Mouse (Mus musculus): ENCODE data around the gene Phc2. TPM values are rescaled to one million over a fixed set of nuclear protein-coding genes. Genes with fewer than 3 reads are reported as not detected.

Gene Phc2
- polyA plus RNA-seq, 1 experiment from 2014 or later: 4.2 TPM

DNA sequence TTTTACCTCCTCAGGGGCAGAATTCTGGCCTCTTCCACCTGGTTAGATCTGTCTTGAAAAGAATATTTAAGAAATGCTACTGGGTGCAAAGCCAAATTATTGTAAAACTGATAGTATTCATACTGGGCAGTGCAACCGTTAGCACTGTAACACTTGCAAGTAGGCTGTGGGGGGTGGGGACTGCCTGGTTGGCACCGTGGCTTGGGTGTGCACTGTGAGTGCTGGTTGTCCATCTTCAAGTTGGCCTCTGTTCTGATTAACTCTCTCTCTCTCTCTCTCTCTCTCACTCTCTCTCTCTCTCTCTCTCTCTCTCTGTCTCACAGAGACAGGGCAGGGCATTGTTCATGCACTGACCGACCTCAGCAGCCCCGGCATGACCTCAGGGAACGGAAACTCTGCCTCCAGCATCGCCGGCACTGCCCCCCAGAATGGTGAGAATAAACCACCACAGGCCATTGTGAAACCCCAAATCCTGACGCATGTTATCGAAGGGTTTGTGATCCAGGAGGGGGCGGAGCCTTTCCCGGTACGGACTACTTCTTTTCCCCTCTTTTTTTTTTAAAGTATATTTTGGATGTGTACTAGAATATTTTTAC, 88.6 kb downstream of the Phc2 start:
- H3K4me3 ChIP-seq (ENCODE audit: low read depth, low read length): no peak overlapping the region
- H3K4me1 ChIP-seq (ENCODE audit: control insufficient read depth, low read depth, low read length): no peaks in the 10 kb centered on the region; the same call in 1 of the 2 replicates
- H3K36me3 ChIP-seq (ENCODE audit: control insufficient read depth, insufficient read depth): peaks cover 21% of the 10 kb centered on the region
- no peak for ATAC-seq (ENCODE audit: low read depth)
- H3K27me3 ChIP-seq (ENCODE audit: control insufficient read depth, insufficient read depth, low read depth, low read length): no peaks in the 10 kb centered on the region
- WGBS (ENCODE audit: insufficient replicate concordance): 77% methylated on average over 12 of the region's 12 CpGs
- no peak overlapping the region for H3K27ac ChIP-seq (ENCODE audit: low read length)
- no peak overlapping the region for H3K9ac ChIP-seq (ENCODE audit: low read depth, low read length)
- H3K9me3 ChIP-seq (replicated peaks; ENCODE audit: control insufficient read depth, low read length): no peaks in the 10 kb centered on the region
- no peak overlapping the region for H3K4me2 ChIP-seq (ENCODE audit: low read depth, low read length)

GRCm38 (mm10) chr4:128745160-128745559, 90.7 kb downstream of the Phc2 start:
- Histone ChIP-seq H3K9ac (ENCODE audit: low read depth, low read length) (no peak overlapping the region), H3K27ac (ENCODE audit: low read length) (no peak overlapping the region), H3K4me3 (ENCODE audit: low read depth, low read length) (no peak overlapping the region), H3K9me3 (replicated peaks; ENCODE audit: control insufficient read depth, low read length) (no peaks in the 10 kb centered on the region), H3K4me2 (ENCODE audit: low read depth, low read length) (no peak overlapping the region), H3K36me3 (ENCODE audit: control insufficient read depth, insufficient read depth) (peaks cover 31% of the 10 kb centered on the region), H3K27me3 (ENCODE audit: control insufficient read depth, insufficient read depth, low read depth, low read length) (no peaks in the 10 kb centered on the region), H3K4me1 (ENCODE audit: control insufficient read depth, low read depth, low read length) (no peaks in the 10 kb centered on the region; the same call in 1 of the 2 replicates)
- WGBS (ENCODE audit: insufficient replicate concordance): 74% methylated on average over 8 of the region's 8 CpGs
- no peak for ATAC-seq (ENCODE audit: low read depth)

DNA sequence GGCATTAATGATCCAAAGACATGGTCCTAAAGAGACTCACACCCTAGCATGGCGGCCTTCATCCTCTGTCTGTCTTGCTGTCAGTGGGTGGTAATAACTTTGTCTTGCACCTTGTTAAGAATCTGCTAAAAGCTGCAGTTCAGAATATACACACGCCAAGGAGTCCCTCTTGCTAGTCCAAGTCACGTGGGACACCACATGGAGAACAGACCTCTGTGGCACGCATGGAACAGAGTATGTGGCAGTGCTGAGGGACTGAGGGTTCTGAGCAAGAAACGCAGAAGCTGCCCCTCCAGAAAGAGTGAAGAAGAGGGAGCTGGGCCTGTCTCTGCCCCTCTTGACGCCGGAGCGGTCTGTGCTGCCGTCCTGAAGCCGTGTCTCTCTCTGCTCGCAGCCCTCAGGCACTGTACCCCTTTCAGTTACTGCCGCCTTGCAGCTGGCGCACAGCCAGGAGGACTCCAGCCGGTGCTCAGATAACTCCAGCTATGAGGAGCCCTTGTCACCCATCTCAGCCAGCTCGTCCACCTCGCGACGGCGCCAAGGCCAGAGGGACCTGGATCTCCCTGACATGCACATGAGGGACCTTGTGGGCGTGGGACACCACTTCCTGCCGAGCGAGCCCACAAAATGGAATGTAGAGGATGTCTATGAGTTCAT, 93.2 kb downstream of the Phc2 start:
- 70% methylated on average over 22 of the region's 22 CpGs for WGBS (ENCODE audit: insufficient replicate concordance)
- no peak overlapping the region for H3K9ac ChIP-seq (ENCODE audit: low read depth, low read length)
- peaks cover 46% of the 10 kb centered on the region for H3K36me3 ChIP-seq (ENCODE audit: control insufficient read depth, insufficient read depth)
- H3K4me2 ChIP-seq (ENCODE audit: low read depth, low read length): no peak overlapping the region
- no peak overlapping the region for H3K27ac ChIP-seq (ENCODE audit: low read length)
- H3K9me3 ChIP-seq (replicated peaks; ENCODE audit: control insufficient read depth, low read length): no peaks in the 10 kb centered on the region
- H3K27me3 ChIP-seq (ENCODE audit: control insufficient read depth, insufficient read depth, low read depth, low read length): no peaks in the 10 kb centered on the region
- no peak for ATAC-seq (ENCODE audit: low read depth)
- H3K4me3 ChIP-seq (ENCODE audit: low read depth, low read length): no peak overlapping the region
- no peaks in the 10 kb centered on the region; the same call in 1 of the 2 replicates for H3K4me1 ChIP-seq (ENCODE audit: control insufficient read depth, low read depth, low read length)

- H3K4me2 ChIP-seq (ENCODE audit: low read depth, low read length): no peak overlapping the region
- no peak overlapping the region for H3K27ac ChIP-seq (ENCODE audit: low read length)
- H3K27me3 ChIP-seq (ENCODE audit: control insufficient read depth, insufficient read depth, low read depth, low read length): no peaks in the 10 kb centered on the region
- WGBS (ENCODE audit: insufficient replicate concordance): 83% methylated on average over 7 of the region's 7 CpGs
- H3K9ac ChIP-seq (ENCODE audit: low read depth, low read length): no peak overlapping the region
- no peak for ATAC-seq (ENCODE audit: low read depth)
- no peaks in the 10 kb centered on the region for H3K4me1 ChIP-seq (ENCODE audit: control insufficient read depth, low read depth, low read length)
- no peak overlapping the region for H3K4me3 ChIP-seq (ENCODE audit: low read depth, low read length)
- H3K36me3 ChIP-seq (ENCODE audit: control insufficient read depth, insufficient read depth): peaks cover 46% of the 10 kb centered on the region
- H3K9me3 ChIP-seq (replicated peaks; ENCODE audit: control insufficient read depth, low read length): no peaks in the 10 kb centered on the region
These were observed 93.8 kb downstream of the Phc2 start for GRCm38 (mm10) chr4:128748309-128748708.

DNA sequence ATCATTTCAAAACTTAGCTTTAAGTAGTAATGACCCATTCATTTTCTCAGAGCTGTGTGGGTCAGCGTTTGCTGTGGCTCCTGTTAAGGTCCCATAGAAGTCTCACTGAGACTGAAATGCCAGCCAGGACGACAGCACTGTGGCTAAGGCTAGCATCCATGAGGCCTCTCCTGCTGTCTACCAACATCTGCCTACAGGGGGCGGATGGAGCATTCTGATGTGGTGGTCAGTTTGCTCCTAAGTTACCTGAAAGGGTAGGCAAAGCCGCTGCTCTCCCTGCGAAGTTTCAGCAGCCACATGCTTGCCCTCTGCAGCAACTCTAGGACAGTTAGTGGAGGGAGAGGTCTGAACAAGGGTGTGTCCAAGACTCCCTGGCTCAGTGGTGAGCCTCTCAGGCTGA, 96.5 kb downstream of the Phc2 start:
- Histone ChIP-seq H3K36me3 (ENCODE audit: control insufficient read depth, insufficient read depth) (peaks cover 36% of the 10 kb centered on the region), H3K9ac (ENCODE audit: low read depth, low read length) (no peak overlapping the region), H3K27me3 (ENCODE audit: control insufficient read depth, insufficient read depth, low read depth, low read length) (no peaks in the 10 kb centered on the region), H3K4me2 (ENCODE audit: low read depth, low read length) (no peak overlapping the region), H3K4me1 (ENCODE audit: control insufficient read depth, low read depth, low read length) (no peaks in the 10 kb centered on the region), H3K9me3 (replicated peaks; ENCODE audit: control insufficient read depth, low read length) (no peaks in the 10 kb centered on the region), H3K27ac (ENCODE audit: low read length) (no peak overlapping the region), H3K4me3 (ENCODE audit: low read depth, low read length) (no peak overlapping the region)
- WGBS (ENCODE audit: insufficient replicate concordance): 64% methylated on average over 5 of the region's 5 CpGs
- no peak for ATAC-seq (ENCODE audit: low read depth)

GRCm38 (mm10) chr4:128752031-128752757, 97.7 kb downstream of the Phc2 start:
- Histone ChIP-seq H3K27ac (ENCODE audit: low read length) (no peak overlapping the region), H3K9ac (ENCODE audit: low read depth, low read length) (no peak overlapping the region), H3K4me3 (ENCODE audit: low read depth, low read length) (no peak overlapping the region), H3K27me3 (ENCODE audit: control insufficient read depth, insufficient read depth, low read depth, low read length) (no peaks in the 10 kb centered on the region), H3K36me3 (ENCODE audit: control insufficient read depth, insufficient read depth) (peaks cover 32% of the 10 kb centered on the region), H3K9me3 (replicated peaks; ENCODE audit: control insufficient read depth, low read length) (no peaks in the 10 kb centered on the region), H3K4me2 (ENCODE audit: low read depth, low read length) (no peak overlapping the region), H3K4me1 (ENCODE audit: control insufficient read depth, low read depth, low read length) (no peaks in the 10 kb centered on the region)
- WGBS (ENCODE audit: insufficient replicate concordance): 77% methylated on average over 13 of the region's 13 CpGs
- ATAC-seq (ENCODE audit: low read depth): no peak

DNA sequence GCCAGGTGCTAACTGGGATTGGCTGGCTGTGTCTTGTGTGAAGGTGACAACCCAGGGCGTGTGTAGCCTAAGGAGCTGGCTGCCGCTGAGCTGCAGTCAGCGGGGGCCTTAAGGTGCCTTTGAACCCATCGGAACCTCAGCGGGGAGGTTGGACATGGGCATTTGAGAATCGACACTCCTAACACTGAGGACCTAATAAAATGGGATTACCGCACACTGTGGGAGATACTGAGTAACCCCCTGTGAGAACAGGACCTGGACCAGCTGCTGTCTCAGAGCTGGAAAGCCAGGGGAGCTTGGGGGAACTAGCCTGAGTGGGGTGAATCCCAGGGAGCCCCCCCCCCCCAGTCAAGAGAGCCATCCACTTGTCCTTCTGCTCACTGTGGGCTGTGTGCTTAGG, 99.1 kb downstream of the Phc2 start:
- Histone ChIP-seq H3K4me3 (ENCODE audit: low read depth, low read length) (no peak overlapping the region), H3K36me3 (ENCODE audit: control insufficient read depth, insufficient read depth) (peaks cover 21% of the 10 kb centered on the region), H3K9ac (ENCODE audit: low read depth, low read length) (no peak overlapping the region), H3K4me2 (ENCODE audit: low read depth, low read length) (no peak overlapping the region), H3K27ac (ENCODE audit: low read length) (no peak overlapping the region), H3K27me3 (ENCODE audit: control insufficient read depth, insufficient read depth, low read depth, low read length) (no peaks in the 10 kb centered on the region), H3K4me1 (ENCODE audit: control insufficient read depth, low read depth, low read length) (no peaks in the 10 kb centered on the region), H3K9me3 (replicated peaks; ENCODE audit: control insufficient read depth, low read length) (no peaks in the 10 kb centered on the region)
- 93% methylated on average over 7 of the region's 7 CpGs for WGBS (ENCODE audit: insufficient replicate concordance)
- ATAC-seq (ENCODE audit: low read depth): no peak

GRCm38 (mm10) chr4:128755064-128755463, 100.6 kb downstream of the Phc2 start, which contains the start of gene A3galt2:
TSS of gene A3galt2 (plus strand) at chr4:128755364.
- Histone ChIP-seq H3K9ac (ENCODE audit: low read depth, low read length) (no peak within 1 kb of the TSS), H3K9me3 (replicated peaks; ENCODE audit: control insufficient read depth, low read length) (no peaks in the 10 kb centered on the region), H3K36me3 (ENCODE audit: control insufficient read depth, insufficient read depth) (peaks cover 14% of the 10 kb centered on the region), H3K27ac (ENCODE audit: low read length) (no peak within 1 kb of the TSS), H3K4me1 (ENCODE audit: control insufficient read depth, low read depth, low read length) (peaks cover 5% of the 10 kb centered on the region), H3K4me2 (ENCODE audit: low read depth, low read length) (no peak within 1 kb of the TSS), H3K4me3 (ENCODE audit: low read depth, low read length) (no peak within 1 kb of the TSS), H3K27me3 (ENCODE audit: control insufficient read depth, insufficient read depth, low read depth, low read length) (no peaks in the 10 kb centered on the region)
- WGBS (ENCODE audit: insufficient replicate concordance): 60% methylated on average over 3 of the region's 3 CpGs
- ATAC-seq (ENCODE audit: low read depth): no peak

DNA sequence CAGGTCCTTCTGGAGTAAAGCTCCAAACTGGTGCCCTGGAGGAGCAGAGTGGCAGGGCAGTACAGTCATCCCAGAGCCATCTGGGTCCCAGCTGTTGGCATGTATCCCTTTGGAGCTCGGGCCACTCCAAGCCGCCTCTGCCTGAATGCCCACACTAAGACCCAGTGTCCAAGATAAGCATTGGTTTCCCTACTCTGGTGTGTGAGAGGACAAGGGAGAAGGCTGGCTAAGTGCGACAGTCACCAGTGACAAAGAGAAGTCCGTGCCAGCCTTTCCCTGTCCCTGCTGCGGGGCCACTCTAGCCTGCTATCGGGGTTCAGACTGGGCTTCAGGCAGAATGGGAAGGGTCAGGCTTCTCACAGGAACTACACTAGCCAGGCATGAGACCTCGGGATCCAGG, 101.4 kb downstream of the Phc2 start:
- no peak overlapping the region for H3K27ac ChIP-seq (ENCODE audit: low read length)
- no peak overlapping the region for H3K4me3 ChIP-seq (ENCODE audit: low read depth, low read length)
- H3K9ac ChIP-seq (ENCODE audit: low read depth, low read length): no peak overlapping the region
- H3K36me3 ChIP-seq (ENCODE audit: control insufficient read depth, insufficient read depth): peaks cover 14% of the 10 kb centered on the region
- no peaks in the 10 kb centered on the region for H3K27me3 ChIP-seq (ENCODE audit: control insufficient read depth, insufficient read depth, low read depth, low read length)
- no peak overlapping the region for H3K4me2 ChIP-seq (ENCODE audit: low read depth, low read length)
- peaks cover 12% of the 10 kb centered on the region for H3K4me1 ChIP-seq (ENCODE audit: control insufficient read depth, low read depth, low read length)
- 66% methylated on average over 7 of the region's 7 CpGs for WGBS (ENCODE audit: insufficient replicate concordance)
- no peaks in the 10 kb centered on the region for H3K9me3 ChIP-seq (replicated peaks; ENCODE audit: control insufficient read depth, low read length)
- ATAC-seq (ENCODE audit: low read depth): no peak

All from liver, embryonic 16.5 days (tissue).